In genomic region chr5:142923781-142924180, GRCm38 (mm10) we compare ENCODE assay signal across 13 mouse cellular contexts. TPM values are rescaled to one million over a fixed set of nuclear protein-coding genes. Genes with fewer than 3 reads are reported as not detected.
"Had no signal": no experiment of that assay in that cellular context is flagged by ENCODE, and none has a peak within 500 bp of the region (broad histone marks: within the 10 kb centered on the region; RNA-seq: fewer than 3 reads in every experiment).

No protein-coding gene starts in this region.

- H3K9me3 ChIP-seq: limb, embryonic 10.5 days; liver, embryonic 12.5 days; lung, embryonic 15.5 days; midbrain, embryonic 12.5 days; neural tube, embryonic 13.5 days; stomach, embryonic 15.5 days had no signal

- DNase-seq: kidney, postnatal 10 days; liver, postnatal 0 days; retina, postnatal 1 day; right cerebral cortex, postnatal 4 days; thymus, postnatal 4 days had no signal

- H3K9ac ChIP-seq: liver, postnatal 0 days; lung, embryonic 15.5 days; midbrain, embryonic 12.5 days; neural tube, embryonic 13.5 days; stomach, embryonic 15.5 days had no signal

- ATAC-seq: liver, embryonic 12.5 days; liver, postnatal 0 days; midbrain, embryonic 16.5 days had no signal

- H3K27me3 ChIP-seq: liver, embryonic 12.5 days; lung, embryonic 15.5 days; stomach, embryonic 15.5 days had no signal

- H3K27ac ChIP-seq: limb, embryonic 10.5 days; lung, embryonic 15.5 days; midbrain, embryonic 12.5 days; neural tube, embryonic 13.5 days; stomach, embryonic 15.5 days had no signal

- H3K4me2 ChIP-seq: liver, embryonic 12.5 days; lung, embryonic 15.5 days; midbrain, embryonic 12.5 days; neural tube, embryonic 13.5 days; stomach, embryonic 15.5 days had no signal

- H3K4me3 ChIP-seq: limb, embryonic 10.5 days; liver, embryonic 12.5 days; lung, embryonic 15.5 days; midbrain, embryonic 12.5 days; neural tube, embryonic 13.5 days; stomach, embryonic 15.5 days had no signal

- H3K36me3 ChIP-seq: limb, embryonic 10.5 days; liver, embryonic 12.5 days; lung, embryonic 15.5 days; midbrain, embryonic 12.5 days; neural tube, embryonic 13.5 days; stomach, embryonic 15.5 days had no signal

RNA-seq across cellular contexts. Expression of gene Fscn1, which starts 36.4 kb away (rescaled TPM):
- total RNA-seq: megakaryocyte-erythroid progenitor cell, adult 5-6 weeks had no signal
